Comparison of ENCODE assay signal across 15 mouse cellular contexts in the genomic region with DNA sequence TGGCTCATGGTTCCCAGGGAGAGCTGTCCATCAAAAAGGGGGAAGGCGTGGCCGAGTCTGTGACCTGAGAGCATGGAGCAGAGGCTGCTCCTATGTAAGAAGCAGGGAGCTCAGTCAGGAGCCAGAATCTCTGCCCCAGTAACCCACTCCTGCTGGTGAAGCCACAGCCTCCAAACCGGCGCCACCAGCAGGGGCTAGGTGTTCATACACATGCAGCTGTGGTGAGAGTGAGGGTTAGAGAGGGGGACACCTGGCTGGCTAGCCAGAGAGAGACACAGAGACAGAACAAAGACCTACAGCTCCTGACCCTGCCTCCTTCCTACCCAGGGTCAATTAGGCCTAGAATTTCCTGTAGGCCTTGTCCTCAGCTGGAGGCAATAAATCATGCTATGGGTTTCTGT.
DNase-seq lines count a peak whose midpoint lies in the region; ATAC-seq and TF ChIP-seq lines count a peak whose summit lies in the region.
"Had no signal": no experiment of that assay in that cellular context is flagged by ENCODE, and none has a peak within 500 bp of the region (broad histone marks: within the 10 kb centered on the region; RNA-seq: fewer than 3 reads in every experiment).

No protein-coding gene starts in this region.

- no peak for ATAC-seq in forebrain, embryonic 13.5 days
- no peak for ATAC-seq in forebrain, postnatal 0 days
- ATAC-seq in intestine, embryonic 16.5 days, result peak; percentile 48
- ATAC-seq: forebrain, embryonic 15.5 days had no signal

- WGBS in forebrain, embryonic 13.5 days, result 60% methylated on average over 4 of the region's 4 CpGs
- WGBS in forebrain, postnatal 0 days, result 67% methylated on average over 4 of the region's 4 CpGs
- WGBS in lung, adult 2 months, result 74% methylated on average over 4 of the region's 4 CpGs
- 52% methylated on average over 4 of the region's 4 CpGs for WGBS in intestine, embryonic 16.5 days

- H3K27ac ChIP-seq in forebrain, embryonic 13.5 days, result no peak overlapping the region
- no peak overlapping the region for H3K27ac ChIP-seq in forebrain, postnatal 0 days (ENCODE audit: low read depth, low read length)
- no peak overlapping the region for H3K27ac ChIP-seq in intestine, embryonic 16.5 days (ENCODE audit: low read length)
- H3K27ac ChIP-seq: forebrain, embryonic 15.5 days; left cerebral cortex, adult 2 months; limb, embryonic 15.5 days had no signal

- no peaks in the 10 kb centered on the region for H3K9me3 ChIP-seq in forebrain, embryonic 13.5 days (replicated peaks)
- no peaks in the 10 kb centered on the region for H3K9me3 ChIP-seq in forebrain, postnatal 0 days (ENCODE audit: low read length)
- no peaks in the 10 kb centered on the region for H3K9me3 ChIP-seq in intestine, embryonic 16.5 days (ENCODE audit: control insufficient read depth, low read length)
- H3K9me3 ChIP-seq: forebrain, embryonic 15.5 days; limb, embryonic 15.5 days had no signal

- no peaks in the 10 kb centered on the region for H3K27me3 ChIP-seq in forebrain, embryonic 13.5 days
- no peaks in the 10 kb centered on the region for H3K27me3 ChIP-seq in forebrain, postnatal 0 days (ENCODE audit: insufficient read depth, low read length)
- H3K27me3 ChIP-seq in intestine, embryonic 16.5 days (replicated peaks; ENCODE audit: control insufficient read depth, insufficient read depth, low read length), result no peaks in the 10 kb centered on the region
- H3K27me3 ChIP-seq: forebrain, embryonic 15.5 days; limb, embryonic 15.5 days had no signal

- no peak for TF ChIP-seq CTCF in forebrain, postnatal 0 days (IDR thresholded peaks at IDR 0.05; ENCODE audit: low read depth)
- TF ChIP-seq CTCF in lung, adult 2 months (IDR thresholded peaks at IDR 0.05; ENCODE audit: insufficient read depth, low read length), result no peak

- no peaks in the 10 kb centered on the region for H3K36me3 ChIP-seq in forebrain, embryonic 13.5 days (ENCODE audit: poor library complexity, severe bottlenecking)
- no peaks in the 10 kb centered on the region for H3K36me3 ChIP-seq in forebrain, postnatal 0 days (ENCODE audit: insufficient read depth)
- H3K36me3 ChIP-seq in intestine, embryonic 16.5 days (ENCODE audit: control insufficient read depth, insufficient read depth, low read length), result no peaks in the 10 kb centered on the region
- H3K36me3 ChIP-seq: forebrain, embryonic 15.5 days; limb, embryonic 15.5 days had no signal

- H3K4me2 ChIP-seq in forebrain, embryonic 13.5 days, result no peak overlapping the region
- H3K4me2 ChIP-seq in forebrain, postnatal 0 days (ENCODE audit: low read depth), result no peak overlapping the region
- H3K4me2 ChIP-seq in intestine, embryonic 16.5 days (ENCODE audit: low read depth, low read length), result no peak overlapping the region
- H3K4me2 ChIP-seq: forebrain, embryonic 15.5 days; limb, embryonic 15.5 days had no signal

- 0 out of 2 replicates have a peak, but pooled peaks cover 3% of the 10 kb centered on the region for H3K4me1 ChIP-seq in forebrain, embryonic 13.5 days
- H3K4me1 ChIP-seq in forebrain, postnatal 0 days (ENCODE audit: insufficient read depth), result no peaks in the 10 kb centered on the region
- no peaks in the 10 kb centered on the region for H3K4me1 ChIP-seq in lung, adult 2 months (ENCODE audit: control insufficient read depth, insufficient read depth, low read length)
- H3K4me1 ChIP-seq in intestine, embryonic 16.5 days (ENCODE audit: control insufficient read depth, insufficient read depth, low read length), result peaks cover 5% of the 10 kb centered on the region; the same call in 1 of the 2 replicates
- H3K4me1 ChIP-seq: forebrain, embryonic 15.5 days had no signal

- TF ChIP-seq POLR2A in lung, adult 2 months (IDR thresholded peaks at IDR 0.05; ENCODE audit: borderline replicate concordance, extremely low read depth, low read depth, low read length), result no peak

- DNase-seq in forebrain, postnatal 0 days, result no peak
- DNase-seq in lung, adult 2 months, result peak; percentile 1
- no peak for DNase-seq in lung, postnatal 14 days
- DNase-seq in NIH3T3 (ENCODE audit: low read depth), result peak; percentile 29
- no peak for DNase-seq in right cerebral cortex, adult 18-20 months
- no peak for DNase-seq in frontal cortex, postnatal 14 days (ENCODE audit: low spot score in 2 of 2)
- DNase-seq: cerebellum, adult 18-20 months; gastrocnemius, postnatal 14 days; lung, postnatal 36 days; right cerebral cortex, postnatal 25 days had no signal

- 0 out of 2 replicates have a peak overlapping the region, but pooled peaks have one; percentile 12 for H3K9ac ChIP-seq in forebrain, embryonic 13.5 days
- no peak overlapping the region for H3K9ac ChIP-seq in forebrain, postnatal 0 days
- H3K9ac ChIP-seq in intestine, embryonic 16.5 days (ENCODE audit: low read depth, low read length), result no peak overlapping the region
- H3K9ac ChIP-seq: forebrain, embryonic 15.5 days; limb, embryonic 15.5 days had no signal

- H3K4me3 ChIP-seq in forebrain, embryonic 13.5 days, result no peak overlapping the region
- no peak overlapping the region for H3K4me3 ChIP-seq in forebrain, postnatal 0 days (ENCODE audit: low read depth, low read length)
- H3K4me3 ChIP-seq in lung, adult 2 months (replicated peaks; ENCODE audit: extremely low read depth, low read depth, low read length), result no peak overlapping the region
- no peak overlapping the region for H3K4me3 ChIP-seq in intestine, embryonic 16.5 days (ENCODE audit: low read length)
- H3K4me3 ChIP-seq: forebrain, embryonic 15.5 days; left cerebral cortex, adult 2 months; limb, embryonic 15.5 days had no signal

Comparison
In these comparisons a context has a peak if more than half of its experiments do, and no peak if none do; other contexts are left out.
1. DNase-seq: peak in lung, adult 2 months (single experiment) and NIH3T3 (single experiment); none in forebrain, postnatal 0 days (single experiment), lung, postnatal 14 days (single experiment), right cerebral cortex, adult 18-20 months (single experiment) and frontal cortex, postnatal 14 days (0 of 2).